Mouse (Mus musculus): Measurements from ENCODE around the gene Ttyh3.

- no peak for TF ChIP-seq CTCF (IDR thresholded peaks at IDR 0.05; ENCODE audit: extremely low read depth, insufficient read length, insufficient replicate concordance, low read depth, low read length)
- TF ChIP-seq POLR2A (IDR thresholded peaks at IDR 0.05; ENCODE audit: low read depth, low read length): no peak
Observed at GRCm38 (mm10) chr5:140614837-140615236, 34.0 kb downstream of the Ttyh3 start.

Data from small intestine, adult 2 months (tissue).